Mouse (Mus musculus): ENCODE data around the gene Vps8.

GRCm38 (mm10) chr16:21628061-21628591 is 205.2 kb downstream of the Vps8 start:
- TF ChIP-seq CTCF (IDR thresholded peaks at IDR 0.05; ENCODE audit: low read depth): no peak
- no peak for TF ChIP-seq EP300 (optimal IDR thresholded peaks at IDR 0.05)

Measured in stomach, postnatal 0 days (tissue).